Mouse (Mus musculus) forebrain, embryonic 13.5 days (tissue): ENCODE measurements around the gene Krt20. TPM values are rescaled to one million over a fixed set of nuclear protein-coding genes. Genes with fewer than 3 reads are reported as not detected.

Source experiments
- polyA plus RNA-seq: library from polyadenylated mRNA; unstranded; fragments of >200 nt; fragmentation: Nextera tagmentation; extraction: Ambion mirVana; gene quantifications from 2 replicates; pipeline ENCODE4 v1.2.1, GENCODE M21; 2015

Krt20 gene
- polyA plus RNA-seq, 1 experiment from 2014 or later = not detected

Other genes starting within 250 kb of the Krt20 start
- 375 and 388 TPM in 2 replicates for gene Smarce1, start 207.1 kb downstream of the Krt20 start, polyA plus RNA-seq
- 0.97 and 1.4 TPM in 2 replicates for gene Krt222, start 194.1 kb downstream of the Krt20 start, polyA plus RNA-seq
- gene Krt24, start 152.9 kb downstream of the Krt20 start, polyA plus RNA-seq = not detected in 2 replicates
- not detected in 2 replicates for gene Krt25, start 115.2 kb downstream of the Krt20 start, polyA plus RNA-seq
- 0.09 TPM in 1 of 2 replicates, not detected in the other for gene Krt26, start 100.2 kb downstream of the Krt20 start, polyA plus RNA-seq
- gene Krt27, start 87.0 kb downstream of the Krt20 start, polyA plus RNA-seq = not detected in 2 replicates
- gene Krt28, start 63.2 kb downstream of the Krt20 start, polyA plus RNA-seq = 0.17 and 0.21 TPM in 2 replicates
- 31.4 and 39.8 TPM in 2 replicates for gene Krt10, start 48.8 kb downstream of the Krt20 start, polyA plus RNA-seq
- 0.15 TPM in 1 of 2 replicates, not detected in the other for gene Krt12, start 15.9 kb downstream of the Krt20 start, polyA plus RNA-seq
- gene Krt23, start 55.0 kb upstream of the Krt20 start, polyA plus RNA-seq = not detected in 2 replicates
- gene Krt39, start 83.2 kb upstream of the Krt20 start, polyA plus RNA-seq = not detected in 2 replicates
- gene Krt40, start 105.0 kb upstream of the Krt20 start, polyA plus RNA-seq = not detected in 2 replicates
- gene Krtap3-3, start 112.7 kb upstream of the Krt20 start, polyA plus RNA-seq = not detected in 2 replicates
- gene Krtap3-2, start 118.7 kb upstream of the Krt20 start, polyA plus RNA-seq = not detected in 2 replicates
- not detected in 2 replicates for gene Gm11939, start 121.3 kb upstream of the Krt20 start, polyA plus RNA-seq
- gene Krtap3-1, start 128.5 kb upstream of the Krt20 start, polyA plus RNA-seq = not detected in 2 replicates
- gene Krtap1-5, start 142.9 kb upstream of the Krt20 start, polyA plus RNA-seq = not detected in 2 replicates
- not detected in 2 replicates for gene Krtap1-4, start 145.5 kb upstream of the Krt20 start, polyA plus RNA-seq
- not detected in 2 replicates for gene Krtap1-3, start 153.2 kb upstream of the Krt20 start, polyA plus RNA-seq
- not detected in 2 replicates for gene Krtap9-3, start 160.0 kb upstream of the Krt20 start, polyA plus RNA-seq
- gene Gm11938, start 165.2 kb upstream of the Krt20 start, polyA plus RNA-seq = not detected in 2 replicates
- not detected in 2 replicates for gene Gm11937, start 172.0 kb upstream of the Krt20 start, polyA plus RNA-seq
- gene Krtap2-4, start 176.7 kb upstream of the Krt20 start, polyA plus RNA-seq = not detected in 2 replicates
- not detected in 2 replicates for gene Gm11562, start 182.3 kb upstream of the Krt20 start, polyA plus RNA-seq
- gene Krtap4-1, start 190.1 kb upstream of the Krt20 start, polyA plus RNA-seq = not detected in 2 replicates
- gene Krtap4-2, start 196.9 kb upstream of the Krt20 start, polyA plus RNA-seq = not detected in 2 replicates
- gene Krtap4-7, start 205.9 kb upstream of the Krt20 start, polyA plus RNA-seq = not detected in 2 replicates
- gene Gm11555, start 212.1 kb upstream of the Krt20 start, polyA plus RNA-seq = not detected in 2 replicates
- gene Gm11563, start 220.8 kb upstream of the Krt20 start, polyA plus RNA-seq = not detected in 2 replicates
- gene Krtap4-6, start 227.8 kb upstream of the Krt20 start, polyA plus RNA-seq = not detected in 2 replicates